Mouse (Mus musculus) liver, postnatal 0 days (tissue): ENCODE measurements around the gene Angptl7. TPM values are rescaled to one million over a fixed set of nuclear protein-coding genes. Genes with fewer than 3 reads are reported as not detected.

Experiments
- ATAC-seq: fragments of 200-750 bp; cut with Nextera tagmentation; 2 replicates; pipeline ENCODE4 v1.8.0; 2017; ENCODE audit warnings: mild to moderate bottlenecking, moderate library complexity
- DNase-seq: peaks from one replicate; pipeline ENCODE4 v3.0.0-alpha.2; 2016
- H3K27ac ChIP-seq: fragments of 300-500 bp; sonication (generic); 2 replicates; pipeline ENCODE4 v1.5.1; 2014; ENCODE audit warnings: antibody characterized with exemption, moderate library complexity, mild to moderate bottlenecking, low read depth
- H3K27me3 ChIP-seq: fragments of 300-500 bp; sonication (generic); 2 replicates; pipeline ENCODE4 v1.6.1; 2014; ENCODE audit warnings: low read length, control low read depth, mixed read lengths; ENCODE audit not compliant: insufficient read depth
- H3K36me3 ChIP-seq: fragments of 300-500 bp; sonication (generic); replicated peaks from 2 replicates; pipeline ENCODE4 v1.6.1; 2014; ENCODE audit warnings: mild to moderate bottlenecking, control low read depth, low read length, moderate library complexity, mixed read lengths; ENCODE audit not compliant: insufficient read depth
- H3K4me1 ChIP-seq: fragments of 300-500 bp; sonication (generic); 2 replicates; pipeline ENCODE4 v1.6.1; 2014; ENCODE audit warnings: antibody characterized with exemption, mild to moderate bottlenecking, control low read depth; ENCODE audit not compliant: insufficient read depth
- H3K4me2 ChIP-seq: fragments of 300-500 bp; sonication (generic); 2 replicates; pipeline ENCODE4 v1.6.1; 2014; ENCODE audit warnings: low read depth, mild to moderate bottlenecking, low read length, moderate library complexity, mixed read lengths
- H3K4me3 ChIP-seq: fragments of 300-500 bp; sonication (generic); 2 replicates; pipeline ENCODE4 v1.5.1; 2014; ENCODE audit warnings: low read depth, low read length
- H3K9ac ChIP-seq: fragments of 300-500 bp; sonication (generic); replicated peaks from 2 replicates; pipeline ENCODE4 v1.6.1; 2014; ENCODE audit warnings: mild to moderate bottlenecking, moderate library complexity
- H3K9me3 ChIP-seq: fragments of 300-500 bp; sonication (generic); 2 replicates; pipeline ENCODE4 v1.6.1; 2016; ENCODE audit warnings: mild to moderate bottlenecking, control low read depth, low read length, mixed read lengths
- CTCF ChIP-seq: sonication (generic); IDR thresholded peaks from 2 replicates; pipeline ENCODE4 v1.5.1; 2016; ENCODE audit warnings: antibody characterized with exemption, low read depth
- EP300 ChIP-seq: IDR thresholded peaks from 2 replicates; pipeline ENCODE4 v1.6.1; 2016; ENCODE audit warnings: antibody characterized with exemption, low read depth, mild to moderate bottlenecking
- WGBS: fragments of 180-500 bp; shearing (Covaris S2); extraction: QIAGEN DNeasy Blood & Tissue Kit; methylation state at CpG from one replicate; pipeline ENCODE4 v1.1.7; 2014; ENCODE audit not compliant: insufficient replicate concordance; 5-methylcytosine and 5-hydroxymethylcytosine counted together
- polyA plus RNA-seq: library from polyadenylated mRNA; unstranded; fragments of >200 nt; fragmentation: Nextera tagmentation; extraction: Ambion mirVana; gene quantifications from 2 replicates; pipeline ENCODE4 v1.2.1, GENCODE M21; 2015

The Angptl7 gene
- 1.3 TPM in 2 replicates for polyA plus RNA-seq

GRCm38 (mm10) chr4:148500410-148500867, at the start of gene Angptl7:
TSS of gene Angptl7 (minus strand) at chr4:148500460.
- H3K4me3 ChIP-seq, result no peak within 1 kb of the TSS
- DNase-seq (no peak), ATAC-seq (no peak)
- H3K27ac ChIP-seq, result no peak within 1 kb of the TSS
- no peaks in the 10 kb centered on the region for H3K27me3 ChIP-seq
- TF ChIP-seq CTCF (no peak), EP300 (no peak)
- H3K4me2 ChIP-seq, result no peak within 1 kb of the TSS
- no peaks in the 10 kb centered on the region for H3K9me3 ChIP-seq
- WGBS, result 52% methylated on average over 4 of the region's 4 CpGs
- no peaks in the 10 kb centered on the region for H3K4me1 ChIP-seq
- H3K9ac ChIP-seq, result no peak within 1 kb of the TSS
- peaks cover 42% of the 10 kb centered on the region; the same call in 1 of the 2 replicates for H3K36me3 ChIP-seq

GRCm38 (mm10) chr4:148549106-148549505, 48.8 kb upstream of the Angptl7 start:
- WGBS, result 77% methylated on average over 4 of the region's 4 CpGs
- Histone ChIP-seq H3K36me3 (peaks cover 75% of the 10 kb centered on the region), H3K4me3 (no peak overlapping the region), H3K4me1 (no peaks in the 10 kb centered on the region), H3K9ac (no peak overlapping the region), H3K4me2 (no peak overlapping the region), H3K9me3 (no peaks in the 10 kb centered on the region), H3K27ac (no peak overlapping the region), H3K27me3 (no peaks in the 10 kb centered on the region)
- no peak for DNase-seq
- no peak for TF ChIP-seq EP300
- TF ChIP-seq CTCF, result no peak
- no peak for ATAC-seq

- Histone ChIP-seq H3K27ac (no peak overlapping the region), H3K27me3 (no peaks in the 10 kb centered on the region), H3K4me2 (no peak overlapping the region), H3K9me3 (no peaks in the 10 kb centered on the region), H3K4me3 (no peak overlapping the region), H3K4me1 (no peaks in the 10 kb centered on the region), H3K36me3 (peaks cover 90% of the 10 kb centered on the region), H3K9ac (no peak overlapping the region)
- WGBS, result 81% methylated on average over 3 of the region's 3 CpGs
- TF ChIP-seq CTCF (no peak), EP300 (no peak)
- DNase-seq (no peak), ATAC-seq (no peak)
These were observed 35.6 kb upstream of the Angptl7 start for GRCm38 (mm10) chr4:148535876-148536275.

GRCm38 (mm10) chr4:148533613-148534328, 33.5 kb upstream of the Angptl7 start:
- Histone ChIP-seq H3K4me1 (no peaks in the 10 kb centered on the region), H3K27ac (no peak overlapping the region), H3K36me3 (peaks cover 79% of the 10 kb centered on the region), H3K4me3 (no peak overlapping the region), H3K9ac (no peak overlapping the region), H3K4me2 (no peak overlapping the region), H3K9me3 (no peaks in the 10 kb centered on the region), H3K27me3 (no peaks in the 10 kb centered on the region)
- WGBS, result 88% methylated on average over 12 of the region's 12 CpGs
- no peak for DNase-seq
- no peak for ATAC-seq
- TF ChIP-seq EP300 (no peak), CTCF (no peak)

- no peak overlapping the region for H3K9ac ChIP-seq
- WGBS, result 93% methylated on average over 3 of the region's 3 CpGs
- peaks cover 71% of the 10 kb centered on the region for H3K36me3 ChIP-seq
- H3K4me1 ChIP-seq, result no peaks in the 10 kb centered on the region
- no peak overlapping the region for H3K27ac ChIP-seq
- no peak overlapping the region for H3K4me2 ChIP-seq
- DNase-seq (no peak), ATAC-seq (no peak)
- H3K9me3 ChIP-seq, result no peaks in the 10 kb centered on the region
- H3K27me3 ChIP-seq, result no peaks in the 10 kb centered on the region
- no peak for TF ChIP-seq EP300
- TF ChIP-seq CTCF, result no peak
- H3K4me3 ChIP-seq, result no peak overlapping the region
These were observed 32.3 kb upstream of the Angptl7 start for GRCm38 (mm10) chr4:148532516-148532915.

GRCm38 (mm10) chr4:148531341-148531740, 31.1 kb upstream of the Angptl7 start:
- 84% methylated on average over 4 of the region's 4 CpGs for WGBS

More at GRCm38 (mm10) chr4:148531341-148531740, 31.1 kb upstream of the Angptl7 start:
- Histone ChIP-seq H3K36me3 (peaks cover 68% of the 10 kb centered on the region), H3K27me3 (no peaks in the 10 kb centered on the region), H3K9me3 (no peaks in the 10 kb centered on the region), H3K4me1 (no peaks in the 10 kb centered on the region), H3K27ac (no peak overlapping the region), H3K4me2 (no peak overlapping the region), H3K9ac (no peak overlapping the region), H3K4me3 (no peak overlapping the region)
- DNase-seq, result no peak
- TF ChIP-seq CTCF (no peak), EP300 (no peak)
- no peak for ATAC-seq
